Mouse (Mus musculus) layer of hippocampus, adult 9-10 months (tissue): ENCODE results near the gene Naa10.

Experiments used
- DNase-seq: peaks from one replicate; pipeline ENCODE4 v3.0.0; 2022; ENCODE audit warnings: low spot score

Naa10 gene

DNA sequence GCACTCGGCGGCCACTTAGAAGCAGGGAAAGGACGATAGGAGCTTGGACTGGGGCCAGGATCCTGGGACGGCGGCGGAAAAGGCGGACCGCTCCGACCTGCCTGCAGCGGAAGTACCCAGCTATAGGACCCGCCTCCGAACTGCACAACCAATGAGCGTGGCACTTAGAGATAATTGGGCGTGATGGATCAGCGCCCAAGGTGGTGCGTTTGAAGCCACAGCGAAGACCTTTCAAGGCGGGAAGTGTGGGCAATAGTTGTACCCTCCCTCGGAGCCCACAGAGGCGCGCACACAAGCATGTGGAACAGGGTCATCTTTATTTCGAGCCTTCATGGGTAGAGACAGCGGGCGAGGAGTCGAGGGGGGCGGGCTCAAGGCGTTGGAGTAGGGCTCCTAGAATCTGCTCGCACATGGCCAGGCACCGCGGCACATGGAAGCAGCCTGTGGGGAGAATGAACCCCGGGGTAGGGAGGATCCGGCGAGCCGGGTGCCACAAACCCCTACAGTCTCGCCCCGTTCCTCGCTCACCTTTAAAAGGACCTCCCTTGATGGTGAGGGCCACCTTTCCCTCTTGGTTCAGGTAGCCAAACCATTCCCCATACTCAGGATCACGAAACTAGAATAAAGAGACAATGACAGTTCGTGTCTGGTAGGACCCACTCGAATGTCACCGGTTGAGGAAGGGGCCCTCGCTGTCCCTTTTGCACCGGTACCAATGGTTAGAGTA, at the start of gene Naa10, which contains the start of gene Arhgap4:
TSS of gene Naa10 (minus strand) at position 122 of the 727 bp plus-strand sequence.
TSS of gene Arhgap4 (minus strand) at position 48 of the 727 bp plus-strand sequence.
- peak; percentile 56 for DNase-seq

DNA sequence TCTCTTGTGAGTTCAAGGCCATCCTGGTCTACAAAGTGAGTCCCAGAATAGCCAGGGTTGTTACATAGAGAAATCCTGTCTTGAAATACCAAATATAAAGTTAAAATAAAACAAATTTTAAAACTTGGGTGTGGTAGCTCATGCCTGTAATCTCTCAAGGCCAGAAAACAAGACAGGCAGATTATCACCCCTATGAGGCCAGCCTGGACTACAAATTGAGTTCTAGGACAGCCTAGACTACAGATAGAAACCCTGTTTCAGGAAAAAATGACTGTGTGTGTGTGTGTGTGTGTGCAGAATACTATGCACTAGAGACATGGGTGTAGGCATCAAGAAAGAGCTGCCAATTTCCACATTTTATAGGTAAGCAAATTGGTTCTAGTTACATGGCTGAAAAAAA, 49.0 kb upstream of the Naa10 start:
- DNase-seq: no peak

GRCm38 (mm10) chrX:73969729-73970128, 48.0 kb upstream of the Naa10 start:
- no peak for DNase-seq

DNA sequence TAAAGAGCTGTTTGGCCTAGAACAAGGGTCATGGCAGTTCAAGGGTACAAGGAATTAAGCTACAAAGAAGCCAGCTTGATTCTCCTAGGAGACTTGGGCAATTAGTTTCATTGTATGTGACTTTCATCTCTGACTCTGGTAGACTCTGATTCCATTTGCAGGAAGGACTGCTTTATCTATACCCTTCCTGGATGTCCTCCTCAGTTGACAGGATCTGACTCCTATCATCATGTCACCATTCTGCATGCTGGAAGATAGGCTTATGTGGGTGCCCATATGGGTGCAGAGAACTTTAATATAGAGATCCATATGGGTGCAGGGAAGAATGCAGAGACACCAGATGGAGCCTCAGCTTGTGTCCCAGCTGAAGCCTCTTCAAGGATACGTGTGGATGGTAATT, 47.4 kb upstream of the Naa10 start:
- DNase-seq: no peak

GRCm38 (mm10) chrX:73967177-73968075, 45.7 kb upstream of the Naa10 start:
- DNase-seq: peak; percentile 86

DNA sequence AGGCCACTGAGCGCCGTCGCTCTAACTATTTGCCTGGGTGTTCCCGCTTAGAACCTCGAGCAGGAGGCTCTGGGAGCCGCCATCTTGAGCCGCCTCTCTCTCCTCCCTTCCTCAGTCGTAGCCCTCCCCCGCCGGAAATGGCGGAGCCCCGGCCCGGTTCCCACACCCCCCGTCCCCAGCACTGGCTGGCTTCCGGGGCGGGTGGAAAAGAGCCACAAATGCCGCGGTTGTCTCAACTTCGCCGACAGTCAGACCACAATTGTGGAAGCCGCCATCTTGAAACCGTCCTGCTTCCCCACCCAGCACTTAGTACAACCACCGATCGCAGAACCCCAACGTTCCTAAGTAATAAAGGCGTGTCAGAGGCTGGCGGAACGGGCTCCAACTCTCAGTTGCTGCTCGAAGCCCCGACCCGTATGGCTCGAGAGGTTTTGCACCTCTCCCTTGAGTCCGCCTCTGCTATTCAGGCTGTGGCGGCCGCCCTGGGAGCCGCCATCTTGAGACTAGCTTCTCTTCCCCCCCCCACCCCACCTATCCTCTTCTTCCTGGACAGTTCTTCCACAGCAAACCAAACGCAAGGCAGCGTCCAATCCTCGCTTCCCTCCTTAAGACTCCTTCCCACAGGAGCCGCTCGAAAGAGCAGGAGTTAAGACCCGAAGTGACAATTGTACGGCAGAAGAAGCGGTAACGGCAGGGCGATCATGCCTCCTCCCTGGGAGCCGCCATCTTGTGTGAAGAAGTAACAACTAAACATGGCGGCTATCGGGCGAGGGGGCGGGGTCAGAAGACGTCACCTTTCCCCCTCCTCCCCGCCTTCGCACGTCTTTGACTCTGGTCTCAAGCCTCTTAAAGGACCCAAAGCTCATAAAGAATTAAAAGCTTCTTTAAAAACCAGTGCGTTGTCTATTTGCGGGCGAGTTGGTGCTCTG, 44.8 kb upstream of the Naa10 start, which contains the start of gene Hcfc1:
TSS of gene Hcfc1 (minus strand) at position 110 of the 929 bp plus-strand sequence.
- DNase-seq: peak; percentile 73

DNA sequence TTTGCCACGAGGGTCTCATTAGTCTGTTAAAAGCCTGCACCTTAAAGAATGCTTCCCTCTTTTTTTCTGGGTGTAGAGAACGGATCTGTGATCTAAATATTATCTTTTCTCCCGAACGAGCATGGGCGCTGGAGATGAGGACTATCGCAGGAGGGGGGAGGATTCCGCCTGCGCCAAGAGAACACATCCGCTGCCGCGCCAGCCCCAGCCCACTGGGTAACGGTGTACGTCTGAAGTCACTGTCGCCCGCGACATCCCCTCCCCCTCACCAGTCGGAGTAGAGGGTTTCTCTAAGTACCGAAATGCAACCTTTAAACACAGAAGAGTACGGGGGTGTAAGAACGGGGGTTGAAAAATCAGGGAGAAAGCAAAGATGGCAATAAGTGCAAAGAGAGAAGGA, 43.6 kb upstream of the Naa10 start:
- DNase-seq: peak; percentile 30

DNA sequence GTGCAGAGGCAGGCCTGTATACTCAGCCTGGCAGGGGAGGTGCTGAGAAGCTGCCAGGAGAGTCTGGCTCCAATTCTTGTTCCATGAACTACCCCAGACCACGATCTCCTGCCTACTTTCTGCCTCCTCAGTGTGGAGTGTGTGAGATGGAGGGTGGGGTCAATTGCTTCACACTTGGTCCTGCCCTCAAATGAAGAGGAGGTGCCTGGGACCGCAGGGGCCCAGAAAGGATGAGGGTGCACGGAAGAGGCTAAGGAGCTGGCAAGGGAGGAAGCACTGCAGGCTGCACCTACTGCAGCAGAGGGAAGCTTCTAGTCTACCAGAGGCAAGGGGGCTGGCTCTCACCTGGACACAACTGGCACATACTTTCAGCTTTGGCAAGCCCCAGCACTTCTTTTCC, 42.6 kb upstream of the Naa10 start:
- DNase-seq: no peak

DNA sequence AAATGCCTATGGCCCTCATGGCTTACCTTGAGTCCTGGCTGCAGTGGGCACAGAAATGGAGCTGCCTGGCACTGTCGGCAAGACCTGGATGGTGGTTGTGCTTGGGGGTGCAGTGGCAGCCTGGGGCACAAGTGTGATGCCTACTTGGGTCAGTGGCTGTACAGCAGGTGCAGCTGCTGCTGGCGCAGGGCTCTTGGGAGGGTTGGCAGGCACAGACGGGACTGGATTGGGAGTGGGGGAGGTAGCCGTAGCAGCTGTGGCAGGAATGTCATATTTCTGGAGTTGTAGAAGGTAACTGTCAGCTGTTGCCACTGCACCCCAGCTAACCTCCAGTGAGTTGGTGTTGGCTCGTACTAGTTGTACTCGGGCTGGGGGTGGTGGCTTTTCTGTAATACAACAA, 33.2 kb upstream of the Naa10 start:
- no peak for DNase-seq

DNA sequence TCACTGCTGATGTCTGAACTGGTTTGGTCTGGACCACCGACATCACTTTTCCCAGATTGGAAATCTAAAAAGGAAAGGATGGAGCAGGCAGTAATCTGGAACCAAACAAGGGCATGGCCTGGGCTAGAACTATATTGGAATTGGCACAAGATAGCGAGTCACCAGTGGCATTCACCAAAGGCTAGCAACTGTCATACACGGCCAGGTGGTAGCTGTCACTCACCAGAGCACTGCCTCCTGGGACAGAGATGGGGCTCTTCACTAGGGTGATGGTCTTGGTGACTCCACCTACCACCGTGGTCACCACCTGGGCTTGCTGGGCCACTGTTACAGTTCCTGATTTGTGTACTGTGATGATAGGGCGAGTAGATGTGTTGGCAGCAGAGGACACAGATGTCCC, 30.9 kb upstream of the Naa10 start:
- DNase-seq: no peak

DNA sequence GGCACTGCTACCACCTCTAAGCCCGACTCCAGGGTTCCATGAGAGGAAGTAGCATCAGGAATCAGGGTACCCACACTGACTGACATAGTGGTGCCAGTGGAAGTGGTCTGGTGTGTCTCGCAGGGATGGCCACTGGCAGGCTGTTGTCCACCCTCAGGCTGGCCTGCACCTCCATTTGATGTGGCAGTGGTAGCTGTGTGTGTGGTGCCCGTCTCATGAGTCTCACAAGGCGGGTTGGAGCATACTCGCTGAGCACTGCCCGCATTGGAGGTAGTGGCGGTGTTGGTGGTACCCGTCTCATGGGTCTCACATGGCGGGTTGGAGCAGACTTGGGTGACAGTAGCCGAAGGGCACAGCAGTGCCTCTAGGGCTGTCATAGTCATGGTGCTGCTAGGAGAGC, 27.6 kb upstream of the Naa10 start:
- no peak for DNase-seq

GRCm38 (mm10) chrX:73948647-73949046, 26.9 kb upstream of the Naa10 start:
- peak; percentile 68 for DNase-seq

DNA sequence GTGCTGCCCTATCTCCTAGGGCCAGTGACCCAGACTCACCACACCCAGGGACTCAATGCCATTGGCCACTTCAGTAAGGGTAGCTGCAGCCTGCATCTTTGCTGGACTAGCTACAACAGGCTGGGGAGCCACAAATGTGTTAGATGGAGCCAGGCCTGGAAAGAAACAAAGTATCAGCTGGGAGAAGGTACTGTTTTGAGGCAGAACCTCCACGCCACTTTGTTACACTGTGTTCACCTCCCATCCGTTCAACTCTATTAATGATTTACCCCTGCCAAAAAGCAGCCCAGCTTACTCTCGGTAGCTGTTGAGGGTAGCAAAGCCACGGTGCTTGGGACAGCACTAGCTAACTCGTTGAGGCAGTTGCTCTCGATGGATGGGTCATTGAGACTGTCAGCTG, 25.2 kb upstream of the Naa10 start:
- no peak for DNase-seq

DNA sequence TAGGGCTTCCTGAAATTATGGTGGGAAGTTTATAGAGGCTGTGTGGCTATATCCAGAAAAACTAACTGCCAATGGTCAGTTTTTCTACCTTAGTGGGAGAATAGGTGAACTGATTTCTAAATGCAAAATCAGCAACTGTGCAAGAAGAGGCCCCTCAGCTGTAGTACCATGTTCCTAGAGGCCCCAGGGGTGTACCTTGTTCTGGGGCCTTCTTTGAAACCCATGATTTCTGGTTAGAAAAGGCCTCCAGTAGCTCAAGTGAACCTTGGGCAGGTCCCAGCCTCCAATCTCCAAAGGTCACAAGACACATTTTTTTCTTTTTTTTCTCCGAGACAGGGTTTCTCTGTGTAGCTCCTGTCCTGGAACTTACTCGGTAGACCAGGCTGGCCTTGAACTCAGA, 20.6 kb upstream of the Naa10 start:
- no peak for DNase-seq

DNA sequence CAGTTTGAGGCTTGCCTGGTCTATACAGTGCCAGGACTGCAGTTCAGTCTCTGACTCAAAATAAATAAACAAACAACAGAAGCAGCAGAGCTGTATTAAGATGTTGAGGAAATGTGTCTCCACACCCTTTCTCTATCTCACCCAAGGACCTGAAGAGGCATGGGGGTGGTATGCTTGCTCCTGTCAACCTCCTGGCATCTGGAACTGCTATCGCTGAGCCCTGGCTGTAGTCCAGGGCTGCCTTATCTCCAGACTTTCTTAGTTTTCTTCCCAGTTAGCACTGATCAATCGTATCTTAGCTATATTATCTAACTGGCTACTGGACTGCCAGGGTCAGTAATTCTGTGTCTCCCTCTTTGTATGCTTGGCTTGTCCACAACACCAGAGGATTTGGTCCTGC, 20.1 kb upstream of the Naa10 start:
- DNase-seq: no peak

DNA sequence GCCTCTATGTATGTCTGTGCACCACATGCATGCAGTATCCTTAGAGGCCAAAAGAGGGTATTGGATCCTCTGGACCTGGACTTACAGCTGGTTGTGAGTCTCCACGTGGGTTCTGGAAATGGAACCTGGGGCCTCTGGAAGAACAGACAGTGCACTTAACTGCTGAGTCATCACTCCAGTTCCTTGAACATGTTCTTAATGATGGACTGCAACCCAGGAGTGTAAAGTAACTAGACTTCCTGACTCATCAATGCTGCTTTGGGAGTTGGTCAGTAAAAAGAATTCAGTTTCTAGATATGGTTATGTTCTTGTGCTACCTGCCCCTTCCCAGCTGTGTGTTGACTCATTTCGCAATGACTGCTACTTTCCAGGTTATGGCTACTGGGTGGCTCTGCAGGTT, 10.1 kb upstream of the Naa10 start:
- no peak for DNase-seq

GRCm38 (mm10) chrX:73930402-73931062, 8.8 kb upstream of the Naa10 start, which contains the start of gene Renbp:
Renbp (minus strand) TSS chrX:73930850.
- no peak for DNase-seq

DNA sequence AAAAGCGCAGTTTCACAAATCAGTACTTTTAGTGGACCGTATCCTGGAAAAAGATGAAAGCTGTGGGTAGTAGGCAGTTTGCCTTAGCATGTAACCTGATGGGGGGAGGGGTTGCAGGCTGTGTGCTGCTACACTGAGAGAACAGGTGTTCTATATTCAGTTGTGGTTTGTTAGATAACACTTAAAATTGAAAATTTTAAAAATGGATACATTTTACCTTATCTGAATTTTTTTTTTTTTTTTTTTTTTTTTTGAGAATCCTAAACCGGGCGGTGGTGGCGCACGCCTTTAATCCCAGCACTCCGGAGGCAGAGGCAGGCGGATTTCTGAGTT, 772 bp upstream of the Naa10 start:
- DNase-seq: no peak

DNA sequence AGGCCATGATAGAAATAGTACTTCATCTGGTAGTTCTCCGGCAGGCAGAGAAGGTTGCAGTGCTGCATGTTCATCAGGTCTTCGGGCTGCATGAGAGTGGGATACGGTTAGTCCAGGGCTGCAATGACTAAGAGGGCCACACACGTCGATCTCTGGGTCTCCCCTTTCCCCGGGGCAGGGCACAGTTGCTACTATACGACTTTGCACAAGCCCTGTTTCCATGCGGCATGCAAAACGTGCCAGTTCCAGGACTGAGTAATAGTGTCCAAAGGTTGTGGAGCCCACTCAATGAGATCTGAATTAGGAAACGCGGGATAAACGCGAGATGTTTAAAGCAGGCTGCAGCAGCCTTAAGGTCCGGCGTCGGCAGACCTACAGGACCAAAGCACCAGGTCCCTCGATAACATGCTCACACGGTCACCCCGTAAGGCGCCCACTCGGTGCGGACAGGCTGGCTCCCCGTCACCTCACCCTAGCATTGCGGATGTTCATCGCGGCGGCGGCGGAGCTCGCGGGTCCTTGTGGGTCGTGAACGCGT, 390 bp downstream of the Naa10 start:
- DNase-seq: no peak

GRCm38 (mm10) chrX:73918631-73919030, 3.1 kb downstream of the Naa10 start:
- no peak for DNase-seq

- no peak for DNase-seq
Measured at GRCm38 (mm10) chrX:73916945-73917344, 4.8 kb downstream of the Naa10 start.
